Mouse (Mus musculus) kidney, adult 2 months (tissue): ENCODE data around the gene Smyd3.

Experiments
- CTCF ChIP-seq: fragments of 200-500 bp; conservative IDR thresholded peaks from 2 replicates; pipeline ENCODE4 v1.5.1; 2011; ENCODE audit warnings: low read depth, mild to moderate bottlenecking, control low read depth, low read length, moderate library complexity, mixed read lengths; ENCODE audit not compliant: insufficient read depth, insufficient read length
- POLR2A ChIP-seq: fragments of 200-500 bp; IDR thresholded peaks from one replicate; pipeline ENCODE4 v1.6.1; 2011; ENCODE audit warnings: low read depth, low read length, control low read depth

DNA sequence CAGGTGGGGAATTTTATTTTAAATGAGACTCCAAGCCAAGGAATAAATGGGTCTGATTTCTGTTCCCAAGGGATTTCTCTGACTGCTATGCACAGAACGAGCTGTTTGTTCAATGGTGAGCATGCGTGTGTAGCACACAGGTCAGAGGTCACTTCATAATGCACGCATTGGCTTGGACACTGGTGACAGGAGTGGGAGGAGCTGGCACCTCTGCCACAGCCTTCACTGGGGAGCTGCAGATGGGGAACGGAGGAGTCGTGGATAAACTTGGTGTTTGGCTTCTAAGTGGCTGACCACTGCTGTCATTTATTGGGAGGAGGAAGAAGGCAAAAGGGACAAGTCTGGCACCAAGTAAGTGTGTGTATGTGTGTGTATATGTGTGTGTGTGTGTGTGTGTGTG, 421.5 kb downstream of the Smyd3 start:
- TF ChIP-seq POLR2A, result no peak
- no peak for TF ChIP-seq CTCF
